Mouse (Mus musculus): ENCODE measurements around the gene Tyrobp.

Tyrobp gene

DNA sequence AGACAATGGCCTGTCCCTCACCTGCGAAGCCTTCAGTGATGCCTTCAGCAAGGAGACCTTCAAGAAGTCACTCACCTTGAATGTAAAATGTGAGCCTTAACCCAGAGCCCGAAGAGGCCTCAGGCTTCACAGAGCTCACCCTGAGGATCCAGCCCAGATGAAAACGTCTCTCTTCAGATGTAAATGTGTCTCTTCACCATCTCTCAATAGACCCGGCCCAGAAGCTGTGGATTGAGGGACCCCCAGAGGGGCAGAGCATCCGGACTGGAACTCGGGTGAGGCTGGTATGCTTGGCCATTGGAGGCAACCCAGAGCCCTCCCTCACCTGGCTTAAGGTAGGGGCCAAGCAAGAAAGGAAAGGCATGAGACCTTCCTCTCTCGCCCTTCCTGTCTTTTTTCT is 50.0 kb downstream of the Tyrobp start:
- DNase-seq (ENCODE audit: low read depth, low spot score) = no peak

- DNase-seq (ENCODE audit: low read depth, low spot score) = no peak
These were observed 50.4 kb downstream of the Tyrobp start for GRCm38 (mm10) chr7:30463996-30464395.

- no peak for DNase-seq (ENCODE audit: low read depth, low spot score)
These were observed 51.3 kb downstream of the Tyrobp start for GRCm38 (mm10) chr7:30464816-30465300.
